Mouse (Mus musculus): ENCODE results near the gene Polr3e.
A peak's percentile ranks its signal among the peaks of the same experiment; 100 is the strongest.

Polr3e gene

DNA sequence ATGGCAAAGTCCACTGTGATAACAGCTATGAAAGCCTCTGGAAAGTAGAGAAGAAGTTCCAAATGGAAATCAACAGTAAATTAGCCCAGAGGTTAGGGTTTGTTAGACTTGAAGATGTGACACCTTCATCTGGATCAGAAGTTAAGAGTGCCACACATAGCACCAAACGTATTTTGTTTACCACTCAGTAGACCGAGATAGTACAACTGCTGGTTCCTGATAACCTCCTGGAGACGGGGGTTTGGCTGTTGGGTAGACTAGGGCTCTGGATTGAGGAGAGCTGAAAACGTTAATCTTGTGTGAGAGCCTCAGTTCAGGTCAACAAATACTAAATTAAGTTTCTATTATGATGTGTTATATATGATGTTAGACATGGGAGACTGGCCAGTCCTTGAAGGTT lies 62.5 kb downstream of the Polr3e start:
- peak in 1 of 2 experiments; percentile 66 for DNase-seq (ENCODE audit: low spot score in 2 of 2)

DNA sequence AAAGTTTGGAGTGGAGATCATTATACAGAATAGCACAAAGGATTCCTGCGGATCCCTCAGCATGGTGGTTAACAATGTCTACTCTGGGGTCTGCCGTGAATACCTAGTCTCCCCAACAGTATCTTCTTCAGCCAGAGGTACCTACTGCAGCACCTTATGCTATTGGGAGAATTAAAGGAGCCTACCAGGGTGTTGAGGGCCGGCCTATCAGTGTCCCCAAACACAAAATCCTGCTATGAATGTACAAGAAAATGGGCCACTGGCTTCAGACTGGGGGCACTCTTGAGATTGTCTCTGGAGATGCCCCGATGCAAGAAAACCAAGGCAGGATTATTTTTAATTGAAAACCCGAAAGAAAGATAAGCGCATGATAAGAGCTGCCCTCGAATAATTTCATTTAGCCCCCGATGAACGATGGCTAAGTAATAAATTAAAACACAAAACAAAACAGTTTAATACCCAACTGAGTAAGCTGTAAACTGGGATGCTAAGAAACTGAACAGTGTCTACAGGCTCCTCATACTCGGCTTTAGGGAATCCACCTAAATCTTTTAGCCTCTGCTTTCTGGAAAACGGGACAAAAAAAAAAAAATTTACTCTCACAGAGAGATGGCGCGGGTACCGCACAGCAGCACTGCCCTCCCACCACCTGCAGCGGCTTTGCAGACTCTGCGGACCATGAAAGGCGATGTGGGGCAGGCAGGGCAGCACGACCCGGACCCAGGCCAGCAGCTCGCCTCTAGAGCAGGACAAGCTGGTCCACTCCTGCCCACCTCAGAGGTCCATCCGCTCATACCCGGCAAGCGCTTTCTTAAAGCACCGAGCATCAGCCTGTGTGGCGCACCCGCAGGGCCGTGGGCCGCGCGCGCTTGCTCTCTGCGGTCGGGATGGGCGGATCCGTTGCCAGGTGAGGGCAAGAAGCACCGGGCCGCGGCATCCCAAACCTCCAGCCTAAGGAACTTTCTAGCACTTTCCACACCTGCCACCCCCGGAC lies 63.7 kb downstream of the Polr3e start:
- DNase-seq (ENCODE audit: low spot score in 2 of 2), result peak; percentile 72 to 88

DNA sequence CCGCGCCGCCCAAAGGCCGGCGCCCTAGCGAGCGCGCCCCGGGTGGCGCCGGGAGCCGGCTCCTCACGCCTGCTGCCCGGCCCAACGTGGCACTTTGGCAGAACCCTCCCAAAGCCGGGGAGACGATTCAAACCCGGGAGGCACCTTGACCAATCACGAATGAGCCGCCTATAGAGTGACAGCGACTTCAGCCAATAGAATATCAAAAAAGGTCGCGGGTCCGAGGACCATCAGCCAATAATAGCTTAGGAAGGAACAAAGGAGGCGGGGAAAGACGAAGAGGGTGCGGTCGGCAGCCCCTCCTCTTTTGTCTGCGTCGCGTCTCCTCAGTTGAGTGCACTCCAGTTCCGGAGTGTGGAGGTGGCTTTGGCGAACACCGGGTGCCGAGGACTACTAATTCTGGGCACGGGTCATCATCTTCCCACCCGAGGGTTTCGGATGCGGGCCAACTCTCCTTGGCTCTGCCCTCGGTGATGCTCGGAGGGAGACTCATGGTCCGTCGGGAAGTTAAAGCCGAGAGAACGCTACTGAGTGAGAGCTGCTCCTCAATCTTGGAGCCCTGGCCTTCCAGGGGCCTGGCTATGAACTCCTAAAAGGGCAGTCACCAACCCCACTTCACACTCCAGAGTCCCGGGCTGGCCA lies 64.8 kb downstream of the Polr3e start, which contains the start of the genes Cdr2 and Mfsd13b:
Gene Cdr2, minus strand, starts transcription at position 113 of the 642 bp plus-strand sequence.
Gene Mfsd13b, plus strand, starts transcription at position 310 of the 642 bp plus-strand sequence.
- peak; percentile 96 for DNase-seq (ENCODE audit: low spot score in 2 of 2)

DNA sequence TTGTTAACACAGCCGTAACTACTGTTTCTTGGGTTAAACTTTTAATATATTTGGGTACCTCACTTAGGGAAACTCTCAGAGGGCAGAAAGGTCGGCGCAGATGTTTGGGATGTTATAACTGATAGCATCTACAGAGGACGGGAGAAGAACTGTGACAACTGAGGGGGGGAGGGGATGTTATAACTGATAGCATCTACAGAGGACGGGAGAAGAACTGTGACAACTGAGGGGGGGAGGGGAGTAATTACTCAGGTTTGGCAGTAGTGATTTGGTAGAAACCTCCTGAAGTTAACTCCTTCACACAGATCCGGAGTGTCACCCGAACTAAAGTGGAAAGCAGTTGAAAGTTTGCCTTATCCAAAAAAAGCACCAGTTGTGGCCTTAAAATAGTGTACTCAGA lies 65.4 kb downstream of the Polr3e start:
- no peak for DNase-seq (ENCODE audit: low spot score in 2 of 2)

DNA sequence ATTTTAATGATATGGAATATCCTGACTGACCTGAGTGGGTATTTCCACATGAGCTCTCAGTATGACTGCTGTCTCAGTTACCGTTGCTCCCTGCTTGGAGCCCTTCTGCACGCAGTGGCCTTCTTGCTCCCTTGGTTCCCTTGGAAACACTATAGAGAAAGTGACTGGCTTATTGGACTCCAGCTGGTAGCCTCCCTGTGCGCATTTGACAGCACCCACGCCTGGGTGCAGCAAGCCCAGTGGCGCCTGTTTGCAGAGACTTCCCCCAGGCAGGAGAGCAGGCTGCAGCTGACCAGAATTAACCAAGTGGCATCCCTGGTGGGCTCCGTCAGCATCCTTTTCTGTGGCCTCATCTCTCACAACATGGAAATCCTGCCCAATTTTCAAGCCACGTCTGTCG lies 73.6 kb downstream of the Polr3e start:
- no peak for DNase-seq (ENCODE audit: low spot score in 2 of 2)
